Mouse (Mus musculus): ENCODE measurements around the gene Mogat2. TPM values are rescaled to one million over a fixed set of nuclear protein-coding genes. Genes with fewer than 3 reads are reported as not detected.

Gene Mogat2
- polyA plus RNA-seq, 1 experiment from 2014 or later = 3.0 TPM

DNA sequence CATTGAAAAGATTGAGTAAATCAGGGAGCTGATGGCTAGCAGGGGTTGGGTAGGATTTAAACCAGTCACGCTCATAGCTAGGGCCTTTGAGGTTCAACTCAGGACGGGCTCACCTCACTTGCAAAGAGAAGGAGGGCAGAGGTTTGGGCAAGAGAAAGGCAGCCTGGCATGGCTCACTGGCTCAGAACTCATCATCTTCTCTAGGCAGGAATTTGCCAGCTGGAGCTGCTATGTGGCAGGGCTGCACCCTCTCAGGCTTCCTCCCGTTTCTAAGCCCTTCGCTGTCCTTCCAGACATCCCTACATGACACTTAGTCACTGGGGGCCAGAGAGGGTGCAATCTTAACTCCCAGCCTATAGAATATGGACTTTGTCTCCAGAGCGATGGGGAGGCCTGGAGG lies 51.0 kb downstream of the Mogat2 start:
- Histone ChIP-seq H3K36me3 (ENCODE audit: poor library complexity, severe bottlenecking) (no peaks in the 10 kb centered on the region), H3K4me1 (no peaks in the 10 kb centered on the region), H3K4me2 (no peak overlapping the region), H3K9ac (no peak overlapping the region), H3K27ac (no peak overlapping the region), H3K9me3 (replicated peaks) (no peaks in the 10 kb centered on the region), H3K27me3 (peaks cover 7% of the 10 kb centered on the region; the same call in 1 of the 2 replicates), H3K4me3 (no peak overlapping the region)
- WGBS = 85% methylated on average over 5 of the region's 5 CpGs
- ATAC-seq = no peak

DNA sequence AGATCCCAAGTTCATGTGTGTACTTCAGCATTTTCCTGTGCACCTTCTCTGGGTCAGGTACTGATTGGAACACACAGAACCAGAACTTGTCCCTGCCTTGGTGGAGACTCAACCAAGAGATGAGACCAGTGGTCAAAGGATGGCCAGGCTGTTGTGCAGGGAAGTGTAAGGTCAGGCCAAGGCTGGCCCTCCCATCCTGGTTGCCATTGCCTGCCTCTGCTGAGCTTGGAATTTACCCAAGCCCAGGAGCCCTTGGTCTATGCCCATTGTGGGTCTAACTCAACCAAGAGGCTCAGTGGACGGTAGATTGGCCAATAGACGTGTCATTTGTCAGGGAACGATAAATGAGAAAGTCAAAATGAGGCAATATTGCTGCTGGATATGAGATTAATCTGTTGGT lies 53.0 kb downstream of the Mogat2 start:
- H3K4me1 ChIP-seq = peaks cover 7% of the 10 kb centered on the region
- peaks cover 20% of the 10 kb centered on the region for H3K27me3 ChIP-seq
- H3K27ac ChIP-seq = no peak overlapping the region
- no peak overlapping the region for H3K9ac ChIP-seq
- H3K4me3 ChIP-seq = no peak overlapping the region
- WGBS = 88% methylated on average over 3 of the region's 3 CpGs
- ATAC-seq = no peak
- H3K4me2 ChIP-seq = no peak overlapping the region
- no peaks in the 10 kb centered on the region for H3K36me3 ChIP-seq (ENCODE audit: poor library complexity, severe bottlenecking)
- H3K9me3 ChIP-seq (replicated peaks) = no peaks in the 10 kb centered on the region

DNA sequence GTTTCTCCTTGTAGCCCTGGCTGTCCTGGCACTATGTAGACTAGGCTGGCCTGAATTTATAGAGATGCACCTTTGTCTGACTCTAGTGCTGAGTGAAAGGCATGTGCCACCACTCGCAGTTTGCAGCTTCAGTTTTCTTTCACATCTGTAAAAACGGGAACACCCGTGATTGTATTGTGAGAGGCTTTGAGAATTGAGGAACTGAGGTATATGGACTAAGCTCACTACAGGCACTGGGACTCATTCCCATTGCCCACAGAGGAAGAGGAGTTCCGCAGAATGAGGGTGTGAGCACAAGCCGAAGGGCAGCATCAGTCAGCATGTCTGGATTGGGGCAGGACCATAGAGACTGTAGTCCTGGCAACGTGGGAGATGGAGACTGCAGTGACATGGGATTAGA lies 54.7 kb downstream of the Mogat2 start:
- no peaks in the 10 kb centered on the region for H3K9me3 ChIP-seq (replicated peaks)
- no peak overlapping the region for H3K4me3 ChIP-seq
- H3K36me3 ChIP-seq (ENCODE audit: poor library complexity, severe bottlenecking) = no peaks in the 10 kb centered on the region
- H3K9ac ChIP-seq = no peak overlapping the region
- no peak overlapping the region for H3K27ac ChIP-seq
- WGBS = 64% methylated on average over 6 of the region's 6 CpGs
- peaks cover 7% of the 10 kb centered on the region for H3K4me1 ChIP-seq
- H3K27me3 ChIP-seq = peaks cover 20% of the 10 kb centered on the region
- H3K4me2 ChIP-seq = 0 out of 2 replicates have a peak overlapping the region, but pooled peaks have one; percentile 96
- no peak for ATAC-seq

DNA sequence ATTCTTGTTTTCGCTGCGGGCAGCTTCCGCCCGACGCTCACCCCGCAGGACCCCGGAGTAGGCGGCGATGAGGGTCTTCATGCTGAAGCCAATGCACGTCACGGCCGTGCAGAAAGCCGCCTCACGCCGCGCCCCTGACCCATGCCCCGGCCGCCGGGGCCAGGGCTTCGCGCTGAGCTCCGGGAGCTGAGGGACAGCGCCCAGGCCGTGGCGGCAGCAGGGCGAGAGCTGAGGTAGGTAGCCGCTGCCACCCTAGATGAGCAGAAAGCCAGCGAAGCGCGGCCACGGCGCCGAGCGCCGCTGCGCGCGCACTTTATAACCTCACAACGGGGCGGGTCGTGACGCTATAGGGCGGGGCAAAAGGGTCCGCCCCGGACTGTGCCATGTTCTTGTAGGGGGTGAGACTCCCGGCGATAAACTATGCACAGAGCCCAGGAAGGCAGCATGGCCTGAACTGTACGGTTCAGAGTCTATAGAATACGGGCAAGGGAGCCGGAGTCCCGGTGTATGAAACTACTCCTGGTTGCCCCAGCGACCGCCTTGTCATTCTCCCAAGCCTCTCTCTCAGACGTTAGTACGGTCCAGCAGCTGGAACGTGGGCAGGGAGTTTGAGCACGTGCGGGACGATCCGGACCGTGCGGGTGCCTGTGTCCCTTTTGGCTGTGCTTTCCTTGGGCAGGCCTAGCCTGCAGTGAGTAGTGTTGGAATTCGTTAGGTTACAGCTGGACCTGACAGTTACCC lies 55.8 kb downstream of the Mogat2 start, which contains the start of gene Dgat2:
Dgat2 (minus strand) TSS at position 288 of the 741 bp plus-strand sequence.
- H3K36me3 ChIP-seq (ENCODE audit: poor library complexity, severe bottlenecking) = no peaks in the 10 kb centered on the region
- peaks cover 7% of the 10 kb centered on the region for H3K4me1 ChIP-seq
- peak within 1 kb of the TSS; percentile 71 for H3K4me3 ChIP-seq
- peaks cover 20% of the 10 kb centered on the region for H3K27me3 ChIP-seq
- H3K9ac ChIP-seq = peak within 1 kb of the TSS; percentile 89
- H3K4me2 ChIP-seq = peak within 1 kb of the TSS; percentile 96
- no peaks in the 10 kb centered on the region for H3K9me3 ChIP-seq (replicated peaks)
- peak within 1 kb of the TSS; percentile 20; the same call in 1 of the 2 replicates for H3K27ac ChIP-seq
- ATAC-seq = peak; percentile 97
- under 1% methylated on average over 63 of the region's 63 CpGs for WGBS

DNA sequence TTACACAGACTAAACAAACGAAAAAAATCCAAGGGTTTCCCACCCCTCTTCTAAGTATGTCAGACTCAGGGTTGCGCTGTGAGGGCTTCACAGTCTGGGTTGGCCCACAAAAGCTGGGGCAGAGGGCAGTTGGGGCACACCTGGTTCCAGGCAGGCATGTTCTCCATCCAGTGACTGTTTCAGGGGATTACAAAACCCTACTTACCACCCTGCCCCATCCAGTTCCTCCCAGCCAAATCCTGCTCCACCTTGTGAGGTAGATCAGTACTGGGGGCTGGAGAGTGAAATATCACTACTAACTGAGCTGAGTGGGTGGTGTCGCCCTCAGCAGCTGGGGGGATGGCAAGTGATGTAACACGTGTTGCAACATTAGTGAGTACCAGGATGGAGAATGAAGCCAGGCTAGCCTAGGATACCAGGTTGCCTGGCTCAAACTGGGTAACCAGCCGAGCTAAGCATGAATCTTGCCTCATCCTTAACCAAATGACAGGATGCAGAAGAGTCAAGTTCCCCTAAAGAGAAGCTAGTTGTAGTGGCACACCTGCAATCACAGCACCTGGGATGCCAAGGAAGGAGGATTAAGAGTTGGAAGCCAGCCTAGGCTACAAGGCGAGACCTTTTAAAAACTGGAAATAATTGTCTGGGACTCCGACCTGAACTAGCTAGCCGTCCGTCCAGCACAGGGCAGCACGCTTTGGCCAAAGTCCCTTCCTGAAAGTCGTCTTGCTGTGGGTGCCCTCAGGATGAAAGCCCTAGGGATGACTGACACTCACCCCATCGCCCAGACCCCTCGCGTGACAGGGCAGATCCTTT lies 56.6 kb downstream of the Mogat2 start:
- H3K9ac ChIP-seq = peak overlapping the region; percentile 89
- peaks cover 20% of the 10 kb centered on the region for H3K27me3 ChIP-seq
- H3K27ac ChIP-seq = no peak overlapping the region
- WGBS = 17% methylated on average over 14 of the region's 14 CpGs
- H3K4me2 ChIP-seq = peak overlapping the region; percentile 96
- no peaks in the 10 kb centered on the region for H3K9me3 ChIP-seq (replicated peaks)
- no peaks in the 10 kb centered on the region for H3K36me3 ChIP-seq (ENCODE audit: poor library complexity, severe bottlenecking)
- ATAC-seq = no peak
- H3K4me3 ChIP-seq = peak overlapping the region; percentile 71
- peaks cover 7% of the 10 kb centered on the region for H3K4me1 ChIP-seq

DNA sequence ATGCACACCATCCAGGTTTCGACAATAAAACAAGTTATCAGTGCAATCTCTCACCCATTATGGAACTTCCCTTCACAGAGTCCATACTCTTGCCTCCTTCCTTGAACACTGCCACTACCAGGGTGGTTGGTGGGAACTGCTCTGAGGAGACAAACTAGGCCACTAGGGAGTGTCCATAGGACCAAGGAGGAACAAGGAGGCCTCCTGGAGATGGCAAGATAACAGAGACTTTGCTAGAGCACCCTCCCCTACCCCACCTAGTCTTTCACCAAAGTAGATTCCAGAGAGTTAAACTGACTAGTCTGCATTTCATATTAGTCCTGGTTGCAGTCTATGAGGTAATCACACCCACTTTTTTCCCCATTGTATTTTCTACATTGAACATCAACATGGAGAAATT lies 58.3 kb downstream of the Mogat2 start:
- peaks cover 7% of the 10 kb centered on the region for H3K4me1 ChIP-seq
- H3K27me3 ChIP-seq = peaks cover 20% of the 10 kb centered on the region
- H3K36me3 ChIP-seq (ENCODE audit: poor library complexity, severe bottlenecking) = no peaks in the 10 kb centered on the region
- no peak for ATAC-seq
- no peaks in the 10 kb centered on the region for H3K9me3 ChIP-seq (replicated peaks)
- H3K9ac ChIP-seq = no peak overlapping the region
- H3K27ac ChIP-seq = no peak overlapping the region
- H3K4me2 ChIP-seq = no peak overlapping the region
- 100% methylated on average over 1 of the region's 1 CpGs for WGBS
- H3K4me3 ChIP-seq = no peak overlapping the region

DNA sequence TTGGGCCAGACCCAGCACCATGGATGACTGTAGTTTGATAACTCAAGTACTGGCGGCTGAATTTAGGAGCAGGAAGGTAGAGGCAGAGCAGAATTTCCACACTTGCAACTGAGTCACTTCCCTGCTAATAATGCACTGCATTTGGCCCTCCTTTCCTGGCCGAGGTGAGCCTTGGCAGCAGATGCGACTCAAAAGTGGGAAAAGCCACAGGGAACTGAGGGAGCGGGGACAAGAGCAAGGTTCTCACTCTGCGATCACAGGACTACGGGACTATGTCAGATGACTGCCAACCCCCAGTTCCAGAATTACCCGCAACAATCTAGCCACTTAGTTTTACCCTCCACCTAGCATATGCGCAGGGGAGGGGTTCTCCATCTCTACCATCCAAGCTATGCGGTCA lies 59.1 kb downstream of the Mogat2 start:
- 92% methylated on average over 9 of the region's 9 CpGs for WGBS
- Histone ChIP-seq H3K9me3 (replicated peaks) (no peaks in the 10 kb centered on the region), H3K9ac (no peak overlapping the region), H3K4me1 (peaks cover 7% of the 10 kb centered on the region), H3K27me3 (peaks cover 19% of the 10 kb centered on the region), H3K27ac (no peak overlapping the region), H3K4me3 (no peak overlapping the region), H3K36me3 (ENCODE audit: poor library complexity, severe bottlenecking) (no peaks in the 10 kb centered on the region), H3K4me2 (no peak overlapping the region)
- ATAC-seq = no peak

DNA sequence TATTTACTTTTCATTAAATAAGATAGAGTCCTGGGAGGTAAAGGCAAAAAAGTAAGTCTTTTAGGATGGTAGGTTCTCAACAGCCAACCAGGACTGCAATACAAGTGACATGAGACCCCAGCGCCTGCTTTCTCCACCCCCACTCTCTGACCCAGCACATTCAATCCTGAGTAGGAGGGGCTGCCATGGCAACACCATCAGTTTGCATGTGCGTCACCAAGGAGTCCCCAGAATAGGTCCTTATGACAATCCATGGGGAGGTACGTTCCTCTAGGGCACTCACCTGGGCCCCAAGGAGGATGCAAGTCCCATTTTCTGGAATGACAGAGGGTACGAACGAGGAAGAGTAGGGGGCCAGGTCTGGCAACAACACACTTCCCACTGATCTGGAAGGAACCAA lies 61.0 kb downstream of the Mogat2 start:
- WGBS = 68% methylated on average over 5 of the region's 5 CpGs
- no peak for ATAC-seq

DNA sequence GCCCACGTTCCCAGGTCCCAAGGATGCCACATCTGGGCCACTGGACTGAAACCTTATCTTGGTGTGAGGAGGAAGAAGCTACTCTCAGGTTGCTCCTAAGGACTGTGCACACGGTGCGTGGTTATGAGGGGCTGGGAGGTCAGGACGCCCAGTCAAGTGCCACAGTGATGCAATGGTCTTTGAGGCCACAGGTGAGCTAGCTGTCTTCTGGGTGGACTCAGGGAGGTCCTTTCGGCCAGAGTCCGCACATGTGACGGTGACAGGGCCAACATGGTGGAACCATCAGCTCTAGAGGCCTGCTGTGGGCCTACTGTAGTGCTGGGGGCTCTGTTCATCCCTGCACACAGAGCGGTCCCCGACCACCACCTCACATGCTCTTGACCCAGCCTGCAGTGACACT lies 62.8 kb downstream of the Mogat2 start:
- H3K9ac ChIP-seq = no peak overlapping the region
- peaks cover 2% of the 10 kb centered on the region for H3K27me3 ChIP-seq
- no peaks in the 10 kb centered on the region for H3K36me3 ChIP-seq (ENCODE audit: poor library complexity, severe bottlenecking)
- H3K27ac ChIP-seq = no peak overlapping the region
- H3K9me3 ChIP-seq (replicated peaks) = no peaks in the 10 kb centered on the region
- H3K4me3 ChIP-seq = no peak overlapping the region
- 94% methylated on average over 9 of the region's 9 CpGs for whole genome bisulfite sequencing
- no peaks in the 10 kb centered on the region for H3K4me1 ChIP-seq
- no peak overlapping the region for H3K4me2 ChIP-seq
- no peak for ATAC-seq

More for the DNA sequence above, 61.0 kb downstream of the Mogat2 start:
- Histone ChIP-seq H3K36me3 (ENCODE audit: poor library complexity, severe bottlenecking) (no peaks in the 10 kb centered on the region), H3K4me1 (peaks cover 7% of the 10 kb centered on the region), H3K4me2 (no peak overlapping the region), H3K9me3 (replicated peaks) (no peaks in the 10 kb centered on the region), H3K4me3 (no peak overlapping the region), H3K9ac (no peak overlapping the region), H3K27me3 (peaks cover 13% of the 10 kb centered on the region), H3K27ac (no peak overlapping the region)

DNA sequence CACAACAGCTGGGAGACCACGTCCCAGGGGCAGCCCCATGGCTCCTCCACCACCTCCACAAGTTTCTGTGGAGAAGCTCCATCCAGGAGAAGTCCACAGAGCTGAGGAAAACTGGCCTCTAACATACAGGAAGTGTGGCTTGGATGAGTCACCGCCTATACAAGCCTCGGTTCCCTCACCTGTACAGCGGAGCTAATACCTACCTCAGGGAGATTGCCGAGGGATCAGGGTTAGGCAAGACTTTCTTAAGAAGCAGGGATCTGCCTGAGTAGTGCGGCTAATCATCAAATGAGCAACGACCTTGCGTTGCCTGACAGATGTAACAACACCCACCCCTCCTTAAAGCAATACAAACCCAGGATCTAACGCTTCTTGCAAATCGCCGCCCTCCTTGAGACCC lies 63.3 kb downstream of the Mogat2 start:
- Histone ChIP-seq H3K4me2 (no peak overlapping the region), H3K9ac (no peak overlapping the region), H3K27ac (no peak overlapping the region), H3K9me3 (replicated peaks) (no peaks in the 10 kb centered on the region), H3K27me3 (no peaks in the 10 kb centered on the region), H3K4me1 (no peaks in the 10 kb centered on the region), H3K36me3 (ENCODE audit: poor library complexity, severe bottlenecking) (no peaks in the 10 kb centered on the region), H3K4me3 (no peak overlapping the region)
- no peak for ATAC-seq
- 86% methylated on average over 11 of the region's 11 CpGs for WGBS

DNA sequence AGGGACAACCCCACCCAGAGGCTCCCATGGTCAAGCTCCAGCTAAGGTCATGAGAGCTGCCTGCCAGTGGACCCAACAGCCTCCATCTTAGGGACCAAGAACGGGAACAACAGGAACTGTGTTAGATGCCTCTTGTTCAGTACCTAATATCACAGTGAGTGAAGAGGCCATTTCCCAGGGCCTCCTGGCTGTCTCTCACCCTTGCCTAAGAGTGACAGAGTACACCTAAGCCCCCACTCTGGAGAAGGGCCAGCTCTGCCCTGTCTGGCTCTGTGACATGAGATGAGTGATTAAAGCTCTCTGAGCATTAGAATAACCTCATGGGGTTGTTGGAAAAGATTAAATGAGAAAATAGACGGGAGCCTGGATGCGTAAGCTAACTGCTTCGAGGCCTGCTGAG lies 64.4 kb downstream of the Mogat2 start:
- Histone ChIP-seq H3K9ac (no peak overlapping the region), H3K27ac (no peak overlapping the region), H3K4me2 (no peak overlapping the region), H3K4me3 (no peak overlapping the region), H3K4me1 (no peaks in the 10 kb centered on the region), H3K36me3 (ENCODE audit: poor library complexity, severe bottlenecking) (no peaks in the 10 kb centered on the region), H3K27me3 (no peaks in the 10 kb centered on the region), H3K9me3 (replicated peaks) (no peaks in the 10 kb centered on the region)
- no peak for ATAC-seq
- 83% methylated on average over 4 of the region's 4 CpGs for WGBS

DNA sequence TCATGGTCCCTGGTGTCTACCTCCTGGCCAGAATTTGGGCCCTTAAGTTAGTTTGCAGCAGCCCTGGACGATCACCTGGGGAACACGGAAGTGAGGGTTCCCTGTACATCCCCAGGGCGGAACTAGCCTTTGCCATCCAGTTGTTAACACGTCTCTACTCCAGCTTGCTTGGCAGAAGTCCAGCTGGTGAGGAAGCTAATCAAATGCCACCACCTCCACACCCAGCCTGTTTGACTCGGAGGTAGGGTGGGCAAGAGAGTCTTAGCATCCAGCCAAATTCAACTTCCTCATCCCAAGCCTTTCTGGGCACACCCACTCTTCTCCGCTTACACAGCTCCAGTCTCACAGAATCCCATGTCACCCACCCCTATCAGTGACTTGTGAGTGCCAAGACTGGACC lies 65.5 kb downstream of the Mogat2 start:
- H3K27ac ChIP-seq = no peak overlapping the region
- no peaks in the 10 kb centered on the region for H3K9me3 ChIP-seq (replicated peaks)
- H3K4me3 ChIP-seq = no peak overlapping the region
- no peak for ATAC-seq
- H3K9ac ChIP-seq = no peak overlapping the region
- no peaks in the 10 kb centered on the region for H3K27me3 ChIP-seq
- no peaks in the 10 kb centered on the region for H3K4me1 ChIP-seq
- no peak overlapping the region for H3K4me2 ChIP-seq
- WGBS = 80% methylated on average over 6 of the region's 6 CpGs
- H3K36me3 ChIP-seq (ENCODE audit: poor library complexity, severe bottlenecking) = no peaks in the 10 kb centered on the region

All from forebrain, embryonic 13.5 days (tissue).